Mouse (Mus musculus) urinary bladder, postnatal 10 days (tissue): ENCODE results near the gene Aar2.

Experiments used
- DNase-seq: peaks from one replicate; pipeline ENCODE4 v3.0.0; 2022; ENCODE audit warnings: low spot score

Aar2 gene

GRCm38 (mm10) chr2:156569261-156569660, 21.9 kb downstream of the Aar2 start:
- DNase-seq, result no peak

- DNase-seq, result no peak
Observed at GRCm38 (mm10) chr2:156571521-156571920, 24.1 kb downstream of the Aar2 start.

- DNase-seq, result no peak
Observed at GRCm38 (mm10) chr2:156576850-156577587, 29.6 kb downstream of the Aar2 start.

GRCm38 (mm10) chr2:156580507-156580906, 33.1 kb downstream of the Aar2 start:
- no peak for DNase-seq

- DNase-seq, result no peak
Observed at GRCm38 (mm10) chr2:156581244-156581643, 33.9 kb downstream of the Aar2 start.

- DNase-seq, result no peak
Observed at GRCm38 (mm10) chr2:156582887-156583286, 35.5 kb downstream of the Aar2 start.

GRCm38 (mm10) chr2:156584154-156584796, 36.9 kb downstream of the Aar2 start:
- no peak for DNase-seq

GRCm38 (mm10) chr2:156584797-156585471, 37.5 kb downstream of the Aar2 start:
- no peak for DNase-seq

GRCm38 (mm10) chr2:156589481-156589880, 42.1 kb downstream of the Aar2 start:
- DNase-seq, result no peak

- no peak for DNase-seq
Observed at GRCm38 (mm10) chr2:156594987-156595490, 47.7 kb downstream of the Aar2 start.

- no peak for DNase-seq
Observed at GRCm38 (mm10) chr2:156602581-156602980, 55.2 kb downstream of the Aar2 start.

- no peak for DNase-seq
Observed at GRCm38 (mm10) chr2:156603671-156604070, 56.3 kb downstream of the Aar2 start.

GRCm38 (mm10) chr2:156605144-156605543, 57.8 kb downstream of the Aar2 start:
- no peak for DNase-seq

GRCm38 (mm10) chr2:156605971-156606370, 58.6 kb downstream of the Aar2 start:
- no peak for DNase-seq

- no peak for DNase-seq
Observed at GRCm38 (mm10) chr2:156613081-156613540, 65.7 kb downstream of the Aar2 start.

- DNase-seq, result no peak
Observed at GRCm38 (mm10) chr2:156613541-156614257, 66.3 kb downstream of the Aar2 start, which contains the start of gene Dlgap4. Dlgap4 (plus strand) TSS chr2:156613705.

- no peak for DNase-seq
Observed at GRCm38 (mm10) chr2:156614258-156614556, 66.8 kb downstream of the Aar2 start.

GRCm38 (mm10) chr2:156614661-156615654, 67.6 kb downstream of the Aar2 start:
- DNase-seq, result no peak

GRCm38 (mm10) chr2:156616513-156616912, 69.1 kb downstream of the Aar2 start:
- no peak for DNase-seq

- DNase-seq, result no peak
Observed at GRCm38 (mm10) chr2:156617536-156617935, 70.2 kb downstream of the Aar2 start.
